Mouse (Mus musculus) left cerebral cortex, postnatal 10 days (tissue): ENCODE measurements at regions not wholly inside any gene's neighbourhood (a gene's known extent, or its start where the extent isn't known, plus 50 kb on each side); places are given as distances from the start of the nearest gene placed in this dataset.
"Not testable (repeated sequence)": the region's sequence is repeated elsewhere in the genome, so short reads cannot be mapped to it uniquely, and the experiment has no call there.

Source experiments
- DNase-seq, 2 experiments: peaks; one replicate each; pipeline ENCODE4 v3.0.0; 2021 to 2022; ENCODE audit warnings: low spot score in 2 of 2, mixed read lengths in 1 of 2; ENCODE audit errors: extremely low spot score in 1 of 2
- intact Hi-C: fragments of 180-260 bp; cut with DNase I; formaldehyde crosslinking; loops from one replicate; pipeline ENCODE4 v1.15.1; 2025

GRCm38 (mm10) chr2:8877855-8878254 lies 1003.2 kb upstream of the 4930412O13Rik start:
- no peak for DNase-seq
- intact Hi-C loops = no loop called here

DNA sequence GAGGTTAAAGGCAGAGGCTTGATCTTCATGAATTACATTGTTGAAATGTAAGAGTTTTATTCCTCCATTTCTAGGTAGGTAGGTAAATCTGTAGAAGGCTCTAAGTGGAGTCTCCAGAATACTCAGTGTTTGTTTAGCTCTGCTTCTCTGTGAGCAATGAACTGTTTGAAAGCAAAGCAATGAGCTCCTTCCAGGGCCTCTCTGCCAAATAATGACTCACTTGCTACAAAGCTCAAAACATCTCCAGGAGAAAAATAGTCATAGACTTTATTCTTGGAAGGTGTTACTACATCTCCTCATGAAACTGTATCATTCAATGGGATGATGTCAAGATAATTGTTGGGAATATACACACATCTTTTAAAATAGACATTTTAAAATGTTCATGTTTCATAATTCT lies 968.6 kb upstream of the 4930412O13Rik start:
- no peak for DNase-seq
- intact Hi-C loops = no loop called here

DNA sequence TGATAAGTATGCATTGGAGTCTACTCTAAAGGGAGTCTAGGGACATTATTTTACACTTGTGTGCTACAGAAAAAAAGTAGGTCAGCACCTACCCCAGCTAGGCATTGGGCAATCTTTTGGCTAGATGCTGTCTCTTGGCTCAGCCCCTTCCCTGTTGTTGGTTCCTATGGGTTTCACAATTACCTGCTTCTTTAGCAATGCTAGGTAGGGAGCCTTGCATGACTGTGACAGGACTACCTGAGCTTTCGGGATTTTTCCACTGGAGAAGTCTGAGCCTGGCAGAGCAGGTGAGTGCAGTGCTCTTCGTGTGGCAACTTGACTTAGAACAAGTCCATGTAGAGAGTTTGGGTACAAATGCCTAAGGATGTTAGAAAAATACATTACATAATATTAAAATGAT lies 956.2 kb upstream of the 4930412O13Rik start:
- no peak for DNase-seq
- intact Hi-C loops = no loop called here

- intact Hi-C loops = no loop called here
- no peak for DNase-seq
Observed at GRCm38 (mm10) chr2:8941574-8941973, 939.5 kb upstream of the 4930412O13Rik start.

GRCm38 (mm10) chr2:8958938-8959337 lies 922.1 kb upstream of the 4930412O13Rik start:
- intact Hi-C loops = no loop called here
- no peak for DNase-seq

DNA sequence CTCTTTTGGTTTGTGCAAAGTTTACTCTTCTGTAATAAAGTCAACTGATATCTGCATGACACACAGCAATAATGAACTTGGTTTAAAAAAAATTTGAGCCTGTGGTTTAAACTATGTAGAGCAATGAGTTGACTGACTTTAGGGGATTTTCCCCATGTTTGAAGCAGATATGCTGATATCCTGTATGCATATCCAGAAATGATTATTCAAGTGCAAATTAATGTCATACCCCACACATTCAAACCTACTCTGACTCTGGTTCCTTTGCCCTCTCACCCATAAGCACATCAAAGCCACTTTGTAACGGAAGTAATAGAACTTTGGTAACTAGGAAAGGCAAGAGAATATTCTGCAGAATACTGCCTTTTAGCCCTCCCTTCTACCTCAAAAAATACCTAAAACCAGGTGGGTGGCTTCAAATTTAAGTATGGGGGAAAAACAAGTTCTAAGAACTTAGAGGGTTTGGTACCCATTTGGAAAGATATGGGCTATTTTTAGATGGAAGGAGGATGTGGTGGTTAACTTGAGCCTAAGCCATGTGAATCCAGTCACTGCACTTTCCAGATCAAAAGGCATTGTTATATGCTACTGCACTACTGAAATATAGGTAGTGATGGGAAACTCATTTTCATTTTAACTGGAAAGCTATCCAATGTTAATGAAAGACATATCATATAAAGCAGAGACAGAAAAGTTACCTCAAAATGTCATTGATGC lies 915.9 kb upstream of the 4930412O13Rik start:
- no peak for DNase-seq
- intact Hi-C loops = no loop called here

DNA sequence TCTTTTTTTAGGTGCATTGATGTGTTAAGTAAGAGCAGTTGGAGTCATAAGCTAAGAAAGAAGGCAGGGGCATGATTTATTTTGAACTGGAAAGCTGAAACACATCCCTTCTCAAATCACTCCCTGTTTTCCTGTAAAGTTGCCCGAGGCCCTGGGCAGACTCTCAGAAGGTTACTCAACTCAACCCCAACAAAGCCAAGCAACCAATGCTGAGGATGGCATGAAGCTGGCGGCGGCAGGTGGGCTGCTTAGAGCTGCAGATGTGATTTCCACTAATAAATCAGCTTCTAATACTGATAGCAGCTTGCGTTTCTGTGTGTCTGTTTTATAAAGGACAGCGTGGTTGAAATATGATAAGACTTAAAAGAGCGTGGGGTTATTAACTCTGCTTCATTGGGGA lies 905.4 kb upstream of the 4930412O13Rik start:
- no peak for DNase-seq
- intact Hi-C loops = no loop called here

- intact Hi-C loops = no loop called here
- DNase-seq = peak in 1 of 2 experiments; percentile 7
Observed at GRCm38 (mm10) chr2:9012326-9012725, 868.7 kb upstream of the 4930412O13Rik start.

GRCm38 (mm10) chr2:9033079-9033478 lies 848.0 kb upstream of the 4930412O13Rik start:
- intact Hi-C loops = no loop called here
- DNase-seq = no peak

- DNase-seq, intact Hi-C loops: not testable (repeated sequence)
Observed at GRCm38 (mm10) chr2:9042355-9042754, 838.7 kb upstream of the 4930412O13Rik start.

GRCm38 (mm10) chr2:9047980-9048379 lies 833.1 kb upstream of the 4930412O13Rik start:
- intact Hi-C loops = no loop called here
- DNase-seq = no peak

GRCm38 (mm10) chr2:9073851-9074250 lies 807.2 kb upstream of the 4930412O13Rik start:
- intact Hi-C loops = loop anchor here (10.0 kb wide), 1 partner anchor 931 kb away; no protein-coding TSS in a partner anchor
- DNase-seq = no peak

DNA sequence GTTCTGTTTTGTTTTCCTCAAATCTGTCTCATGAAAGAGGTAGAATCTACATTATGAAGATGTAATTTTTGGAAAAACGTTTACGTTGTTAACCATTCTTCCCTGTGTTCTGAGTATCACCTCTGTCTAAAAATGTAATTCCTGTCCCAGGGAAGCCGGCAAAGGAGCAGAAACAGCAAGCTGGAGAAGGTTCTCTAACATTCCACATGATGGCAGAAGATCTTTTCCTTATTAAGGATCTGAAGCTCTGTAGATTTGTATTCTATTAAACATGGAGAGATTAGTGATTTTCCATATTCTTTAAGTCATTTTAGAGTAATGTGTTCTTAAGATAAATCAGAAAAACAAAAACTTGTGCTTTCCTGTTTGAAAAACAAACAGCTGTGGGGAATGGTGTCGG lies 802.9 kb upstream of the 4930412O13Rik start:
- intact Hi-C loops = loop anchor here (5.0 to 10.0 kb wide), 2 partner anchors 799 to 927 kb away; no protein-coding TSS in a partner anchor
- no peak for DNase-seq

DNA sequence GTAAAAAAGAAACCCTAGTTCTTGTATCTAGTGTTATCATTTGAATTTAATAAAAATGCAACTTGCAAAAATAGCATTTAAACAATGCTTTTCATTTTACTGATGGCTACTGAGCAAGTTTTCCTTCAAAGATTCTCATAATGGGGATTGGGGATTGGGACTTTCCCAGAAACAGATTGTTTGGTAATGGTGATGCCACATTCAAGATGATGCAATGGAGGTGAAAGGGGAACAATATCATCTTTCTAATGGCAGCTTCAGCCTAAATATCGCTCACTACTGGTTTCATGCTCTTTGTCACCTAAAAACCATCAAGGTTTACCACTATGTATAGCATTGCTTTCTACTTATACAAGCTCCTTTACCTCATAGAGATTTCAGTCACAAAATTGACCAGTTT lies 799.3 kb upstream of the 4930412O13Rik start:
- no peak for DNase-seq
- intact Hi-C loops = no loop called here

- no peak for DNase-seq
- intact Hi-C loops = no loop called here
Observed at GRCm38 (mm10) chr2:9095317-9095716, 785.7 kb upstream of the 4930412O13Rik start.

GRCm38 (mm10) chr2:9116697-9117096 lies 764.4 kb upstream of the 4930412O13Rik start:
- no peak for DNase-seq
- intact Hi-C loops = no loop called here

DNA sequence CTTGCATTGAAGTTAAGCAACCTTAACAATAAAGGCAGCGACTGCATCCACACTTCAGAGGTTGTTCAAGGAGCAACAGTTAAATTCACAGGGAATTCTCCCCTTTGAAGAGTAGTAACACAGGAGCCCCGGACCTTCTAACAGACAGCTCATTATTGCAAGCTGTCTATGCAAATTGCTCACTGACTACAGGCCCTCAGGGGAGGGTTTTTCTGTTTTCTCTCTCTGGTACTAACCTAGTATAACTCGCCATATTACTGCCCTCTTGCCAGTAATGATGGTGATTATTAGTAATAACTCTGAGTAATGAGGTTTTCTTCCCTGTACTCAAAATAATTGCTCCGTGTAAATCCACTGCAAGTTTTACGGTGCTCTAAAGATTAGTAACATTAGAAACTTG lies 763.5 kb upstream of the 4930412O13Rik start:
- no peak for DNase-seq
- intact Hi-C loops = no loop called here

DNA sequence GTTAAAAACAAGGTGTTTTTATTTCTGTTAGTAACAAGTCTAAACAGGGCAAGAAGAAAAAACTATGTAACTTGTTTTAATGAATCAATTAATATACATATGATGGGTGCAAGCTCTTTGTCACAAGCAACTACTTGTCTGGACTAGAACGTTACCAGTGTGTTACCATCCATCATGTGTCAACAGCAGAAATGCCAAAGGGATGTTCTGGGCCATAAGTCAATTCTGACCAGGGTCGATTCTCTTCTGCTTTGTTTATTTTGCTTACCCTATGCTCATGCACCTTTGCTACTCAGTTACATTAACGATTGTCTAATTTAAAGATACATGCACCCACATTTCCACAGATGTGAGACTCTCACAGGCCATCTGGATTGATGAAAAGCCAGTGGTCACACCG lies 744.1 kb upstream of the 4930412O13Rik start:
- intact Hi-C loops = no loop called here
- DNase-seq = no peak

DNA sequence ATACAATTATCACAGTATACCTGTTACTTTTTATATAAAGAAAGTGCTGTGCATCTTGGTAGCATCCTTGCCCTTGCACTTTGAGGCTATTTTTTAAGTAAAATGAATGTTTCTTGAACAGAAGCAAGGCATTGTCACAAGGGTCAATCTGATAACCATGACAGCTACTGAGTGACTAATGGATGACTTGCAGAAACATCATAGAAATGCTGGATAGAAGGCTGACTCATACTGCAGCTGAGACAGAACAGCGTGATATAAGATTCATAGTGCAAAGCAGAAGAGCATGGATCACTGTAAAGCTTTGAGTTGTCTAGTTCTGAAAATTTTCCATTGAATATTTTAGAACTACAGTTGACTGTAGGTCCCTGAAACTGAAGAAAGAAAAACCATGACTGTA lies 739.6 kb upstream of the 4930412O13Rik start:
- intact Hi-C loops = no loop called here
- no peak for DNase-seq

- intact Hi-C loops = no loop called here
- no peak for DNase-seq
Observed at GRCm38 (mm10) chr2:9155604-9156003, 725.4 kb upstream of the 4930412O13Rik start.

DNA sequence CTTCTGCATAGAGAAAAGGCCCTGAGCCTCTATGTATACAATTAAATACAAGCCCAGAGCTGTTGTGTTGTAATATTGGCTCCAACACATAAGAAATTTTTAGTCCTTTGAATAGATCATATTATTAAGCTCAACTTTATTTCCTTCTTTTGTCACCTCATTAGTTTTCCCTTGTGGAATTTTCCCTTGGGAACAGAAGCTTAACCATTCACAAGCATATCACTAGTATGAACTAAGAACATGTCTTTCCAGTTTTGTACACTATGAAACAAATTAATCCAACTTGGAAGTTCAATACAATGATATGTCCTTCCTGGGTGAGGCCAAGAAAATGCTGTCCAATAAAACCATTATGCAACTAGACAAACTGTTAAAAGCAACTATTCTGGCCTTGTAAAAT lies 720.9 kb upstream of the 4930412O13Rik start:
- intact Hi-C loops = no loop called here
- DNase-seq = no peak
